Comparison of ENCODE assay signal across 14 mouse cellular contexts in the genomic region with DNA sequence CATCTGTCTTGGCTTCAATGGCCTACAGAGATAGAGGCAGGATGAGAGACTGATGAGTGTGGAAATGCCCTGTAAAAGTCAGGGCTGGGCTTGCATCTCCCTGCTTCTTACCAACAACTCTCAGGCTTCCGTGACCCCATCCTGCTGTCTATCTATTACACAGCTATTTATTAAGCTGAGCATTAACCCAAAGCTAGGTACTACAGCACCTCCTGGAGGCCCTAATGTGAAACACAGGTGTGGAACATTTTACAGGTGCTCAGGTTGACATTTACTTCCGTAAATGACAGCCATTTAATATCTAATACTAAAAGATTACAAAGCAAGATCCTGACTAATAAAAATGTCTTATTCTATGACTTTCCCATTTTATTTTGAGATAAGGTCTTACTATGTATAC. TPM values are rescaled to one million over a fixed set of nuclear protein-coding genes. Genes with fewer than 3 reads are reported as not detected.
DNase-seq lines count a peak whose midpoint lies in the region; TF ChIP-seq lines count a peak whose summit lies in the region.
"Had no signal": no experiment of that assay in that cellular context is flagged by ENCODE, and none has a peak within 500 bp of the region (broad histone marks: within the 10 kb centered on the region; RNA-seq: fewer than 3 reads in every experiment).

No protein-coding gene starts in this region.

- intact Hi-C loops in left cerebral cortex, adult 2 months (cut with DNase I), result no loop called here
- intact Hi-C loops in left cerebral cortex, postnatal 25 days (cut with DNase I), result loop anchor here (10.0 kb wide), 1 partner anchor 254 kb away; no protein-coding TSS in a partner anchor

- H3K27ac ChIP-seq in left cerebral cortex, adult 2 months, result no peak overlapping the region
- H3K27ac ChIP-seq: intestine, embryonic 15.5 days had no signal

- no peaks in the 10 kb centered on the region for H3K27me3 ChIP-seq in E14TG2a.4 (ENCODE audit: insufficient read depth, low read length)
- H3K27me3 ChIP-seq: intestine, embryonic 15.5 days; megakaryocyte, embryonic 14.5 days had no signal

- no peaks in the 10 kb centered on the region for H3K36me3 ChIP-seq in E14TG2a.4 (ENCODE audit: insufficient read depth, low read length)
- H3K36me3 ChIP-seq: intestine, embryonic 15.5 days had no signal

- H3K4me1 ChIP-seq in E14TG2a.4 (replicated peaks; ENCODE audit: low read depth, low read length), result no peaks in the 10 kb centered on the region
- H3K4me1 ChIP-seq: intestine, embryonic 15.5 days had no signal

- TF ChIP-seq CTCF in left cerebral cortex, adult 2 months (IDR thresholded peaks at IDR 0.05), result peak; percentile 18
- TF ChIP-seq CTCF in E14TG2a.4 (conservative IDR thresholded peaks at IDR 0.05; ENCODE audit: low read length), result peak; percentile 56

- no peaks in the 10 kb centered on the region for H3K9me3 ChIP-seq in E14TG2a.4 (ENCODE audit: low read length)
- H3K9me3 ChIP-seq: intestine, embryonic 15.5 days; megakaryocyte, embryonic 14.5 days had no signal

- H3K4me3 ChIP-seq in left cerebral cortex, adult 2 months, result no peak overlapping the region
- no peak overlapping the region for H3K4me3 ChIP-seq in E14TG2a.4 (replicated peaks; ENCODE audit: low read length)
- H3K4me3 ChIP-seq: intestine, embryonic 15.5 days had no signal

- DNase-seq in cerebellum, postnatal 10 days, result peak; percentile 7 to 22
- no peak for DNase-seq in cerebellum, adult 8-10 months
- DNase-seq in left cerebral cortex, adult 2 months (ENCODE audit: extremely low spot score in 1 of 2, low spot score in 2 of 2), result no peak
- DNase-seq in left cerebral cortex, adult 9 months (ENCODE audit: low spot score in 2 of 2), result no peak
- DNase-seq in induced T-regulatory cell, adult 2 months (ENCODE audit: low read depth), result peak; percentile 47
- DNase-seq in left cerebral cortex, postnatal 25 days (ENCODE audit: low spot score in 2 of 2), result no peak
- DNase-seq in adrenal gland, postnatal 10 days, result no peak
- DNase-seq: cerebellum, adult 11 months; heart, postnatal 4 days; left cerebral cortex, postnatal 4 days; lung, adult 18-20 months had no signal

RNA-seq across cellular contexts. Expression of gene Rpl15, which starts 29.5 kb away (rescaled TPM):
- 100 to 1,000 TPM; 339 to 400 TPM for total RNA-seq in left cerebral cortex, adult 2 months (2021)
- 100 to 1,000 TPM; 381 to 393 TPM for total RNA-seq in left cerebral cortex, postnatal 25 days (2021)
- 100 to 1,000 TPM; 997 to 998 TPM for total RNA-seq in adrenal gland, postnatal 10 days (2021)

RNA-seq across cellular contexts. Expression of gene Nkiras1, which starts 29.7 kb away (rescaled TPM):
- total RNA-seq in left cerebral cortex, adult 2 months (2021), result 100 to 1,000 TPM in 1 of 2 experiments, 10 to 100 TPM in 1; 97.0 to 107 TPM
- 100 to 1,000 TPM in 1 of 2 experiments, 10 to 100 TPM in 1; 97.8 to 112 TPM for total RNA-seq in left cerebral cortex, postnatal 25 days (2021)
- total RNA-seq in adrenal gland, postnatal 10 days (2021), result 10 to 100 TPM; 19.4 to 24.0 TPM

RNA-seq across cellular contexts. Expression of gene Ube2e1, which starts 31.0 kb away (rescaled TPM):
- total RNA-seq in left cerebral cortex, adult 2 months (2021), result 100 to 1,000 TPM; 119 to 123 TPM
- total RNA-seq in left cerebral cortex, postnatal 25 days (2021), result 100 to 1,000 TPM; 116 to 119 TPM
- 10 to 100 TPM; 58.5 to 66.7 TPM for total RNA-seq in adrenal gland, postnatal 10 days (2021)

Comparison
In these comparisons a context has a peak if more than half of its experiments do, and no peak if none do; other contexts are left out.
1. DNase-seq: peak in cerebellum, postnatal 10 days (2 of 2) and induced T-regulatory cell, adult 2 months (single experiment); none in cerebellum, adult 8-10 months (single experiment), left cerebral cortex, adult 2 months (0 of 2), left cerebral cortex, adult 9 months (0 of 2), left cerebral cortex, postnatal 25 days (0 of 2) and adrenal gland, postnatal 10 days (single experiment).